Mouse (Mus musculus): ENCODE data around the gene Meltf.

DNA sequence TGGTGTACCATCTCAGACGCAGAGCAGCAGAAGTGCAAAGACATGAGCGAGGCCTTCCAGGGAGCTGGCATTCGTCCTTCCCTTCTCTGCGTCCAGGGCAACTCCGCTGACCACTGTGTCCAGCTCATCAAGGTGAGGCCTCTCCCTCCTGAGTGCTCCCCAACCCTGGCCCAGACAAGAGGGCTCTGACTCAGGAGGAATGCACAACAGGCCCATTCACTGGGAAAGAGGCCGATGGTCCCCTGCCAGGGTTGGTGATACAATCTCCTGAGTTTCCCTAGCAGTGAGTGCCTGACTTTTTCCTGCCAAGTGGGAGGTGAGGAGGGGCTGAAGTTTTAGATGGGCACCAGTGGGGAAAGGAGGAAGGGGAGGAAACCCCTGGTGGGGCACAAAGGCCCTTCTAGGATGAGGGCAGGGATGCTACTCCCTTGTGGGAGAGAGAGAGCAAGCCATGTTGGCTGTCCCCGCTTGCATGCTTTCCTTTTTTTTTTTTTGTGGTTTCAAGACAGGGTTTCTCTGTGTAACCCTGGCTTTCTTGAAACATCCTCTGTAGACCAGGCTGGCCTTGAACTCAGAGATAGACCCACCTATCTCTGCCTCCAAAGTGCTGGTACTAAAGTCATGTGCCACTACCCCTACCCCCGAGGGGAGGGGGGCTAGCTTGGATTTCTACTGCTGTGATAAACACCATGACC lies 1.7 kb downstream of the Meltf start:
- TF ChIP-seq CTCF (IDR thresholded peaks at IDR 0.05; ENCODE audit: control insufficient read depth, insufficient read depth, insufficient read length) (no peak), MYOG (IDR thresholded peaks at IDR 0.05; ENCODE audit: control insufficient read depth, extremely low read depth, insufficient read length) (no peak), USF1 (IDR thresholded peaks at IDR 0.05; ENCODE audit: low read depth) (no peak), MYOD1 (IDR thresholded peaks at IDR 0.05; ENCODE audit: control insufficient read depth, insufficient read length, low read depth) (no peak)

Data from C2C12 (cell line).